Mouse (Mus musculus): ENCODE results near the gene Tut4.

The Tut4 gene

GRCm38 (mm10) chr4:108539701-108540100 lies 80.5 kb downstream of the Tut4 start:
- no peak for DNase-seq

- no peak for DNase-seq
Observed at GRCm38 (mm10) chr4:108565026-108565425, 105.8 kb downstream of the Tut4 start.

- no peak for DNase-seq
Observed at GRCm38 (mm10) chr4:108572644-108573043, 113.4 kb downstream of the Tut4 start.

GRCm38 (mm10) chr4:108578840-108579742 lies 119.9 kb downstream of the Tut4 start, which contains the start of the genes Prpf38a and Orc1:
TSS of gene Prpf38a (minus strand) at chr4:108579336.
TSS of gene Orc1 (plus strand) at chr4:108579423.
- peak; percentile 97 for DNase-seq

DNA sequence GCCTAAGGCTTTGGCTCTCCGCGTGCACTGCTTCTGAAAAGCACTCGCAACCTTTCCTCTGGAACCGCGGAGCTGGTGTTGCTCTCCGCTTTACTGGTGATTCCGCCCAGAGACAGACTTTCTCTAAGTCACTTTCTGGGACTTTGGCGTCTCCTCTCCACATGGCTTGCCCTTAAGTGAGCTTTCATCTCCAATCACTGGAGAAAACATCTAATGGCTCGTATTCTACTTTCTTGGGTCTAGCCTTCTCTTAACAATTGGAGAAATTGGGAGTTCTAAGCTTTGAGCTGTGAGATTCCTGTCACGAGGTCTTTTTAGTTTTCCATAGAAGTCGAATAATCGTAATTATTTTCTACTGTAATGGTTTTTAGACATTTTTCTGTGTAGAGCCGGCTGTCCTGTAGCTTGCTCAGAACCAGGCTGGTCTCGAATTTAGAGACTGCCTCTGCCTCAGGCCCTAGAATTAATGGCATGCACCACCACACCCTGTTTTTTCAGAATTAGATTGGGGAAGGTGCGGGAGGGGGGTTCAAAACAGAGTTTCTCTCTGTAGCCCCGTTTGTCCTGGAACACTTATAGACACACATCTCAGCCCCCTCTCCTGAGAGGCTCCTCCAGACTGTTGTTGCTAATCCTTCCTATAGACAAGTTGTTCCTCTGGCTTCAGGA lies 120.7 kb downstream of the Tut4 start:
- DNase-seq: no peak

DNA sequence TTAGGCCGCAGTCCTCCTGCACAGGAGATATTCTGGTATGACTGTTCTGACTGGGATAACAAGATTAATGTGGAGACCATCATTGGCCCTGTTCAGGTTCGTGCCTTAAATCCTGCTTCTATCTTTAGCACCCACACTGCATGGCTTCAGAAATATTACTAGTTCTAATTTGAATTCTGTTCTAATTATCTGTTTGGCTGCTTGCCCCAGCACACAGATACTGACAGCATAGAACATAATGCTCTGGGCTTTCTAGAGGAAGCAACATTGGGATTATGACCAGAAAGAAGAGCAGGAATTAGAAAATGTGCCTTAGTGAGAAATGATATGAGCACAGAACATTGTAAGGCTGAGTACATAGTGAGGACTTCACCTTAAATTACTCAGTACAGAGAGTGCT lies 134.2 kb downstream of the Tut4 start:
- DNase-seq: no peak

- DNase-seq: no peak
Observed at GRCm38 (mm10) chr4:108595785-108596184, 136.6 kb downstream of the Tut4 start.

DNA sequence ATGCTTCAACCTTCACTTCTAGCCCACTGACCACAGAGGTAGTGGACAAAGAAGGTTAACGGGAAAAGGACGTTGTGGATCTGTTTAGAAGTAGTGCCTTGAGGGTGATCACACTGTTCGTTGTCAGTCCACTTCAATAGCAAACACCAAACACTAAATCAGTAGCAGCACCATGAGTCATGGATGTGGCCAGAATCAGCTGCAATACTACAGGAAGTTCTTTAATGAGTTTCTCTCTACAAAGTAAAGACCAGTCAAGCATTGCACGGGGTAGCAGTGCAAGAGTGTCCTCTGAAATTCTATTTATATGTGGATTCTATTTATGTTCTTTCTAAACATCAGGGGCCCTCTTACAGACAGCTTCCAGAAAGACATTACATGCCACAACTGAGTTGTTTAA lies 139.1 kb downstream of the Tut4 start:
- no peak for DNase-seq

GRCm38 (mm10) chr4:108601870-108602269 lies 142.6 kb downstream of the Tut4 start:
- DNase-seq: no peak

- DNase-seq: no peak
Observed at GRCm38 (mm10) chr4:108608651-108609050, 149.4 kb downstream of the Tut4 start.
